Mouse (Mus musculus) stomach, embryonic 14.5 days (tissue): ENCODE results near the gene Rsg1. TPM values are rescaled to one million over a fixed set of nuclear protein-coding genes. Genes with fewer than 3 reads are reported as not detected.

Source experiments
- ATAC-seq: fragments of 200-750 bp; cut with Nextera tagmentation; 2 replicates; pipeline ENCODE4 v1.8.0; 2017; ENCODE audit warnings: low read depth, moderate TSS enrichment; ENCODE audit not compliant: insufficient number of reproducible peaks, insufficient read depth, low FRiP score
- H3K27ac ChIP-seq: fragments of 300-500 bp; sonication (generic); 2 replicates; pipeline ENCODE4 v1.5.1; 2014; ENCODE audit warnings: mild to moderate bottlenecking, low read length, moderate library complexity, mixed read lengths
- H3K27me3 ChIP-seq: fragments of 300-500 bp; sonication (generic); 2 replicates; pipeline ENCODE4 v1.6.1; 2014; ENCODE audit warnings: low read length, control low read depth, mixed read lengths; ENCODE audit not compliant: control insufficient read depth, insufficient read depth
- H3K36me3 ChIP-seq: fragments of 300-500 bp; sonication (generic); 2 replicates; pipeline ENCODE4 v1.6.1; 2014; ENCODE audit warnings: mild to moderate bottlenecking, control low read depth, low read length, moderate library complexity, mixed read lengths; ENCODE audit not compliant: control insufficient read depth, insufficient read depth
- H3K4me1 ChIP-seq: fragments of 300-500 bp; sonication (generic); 2 replicates; pipeline ENCODE4 v1.6.1; 2014; ENCODE audit warnings: low read length, control low read depth, mixed read lengths; ENCODE audit not compliant: control insufficient read depth, insufficient read depth
- H3K4me2 ChIP-seq: fragments of 300-500 bp; sonication (generic); replicated peaks from 2 replicates; pipeline ENCODE4 v1.6.1; 2014; ENCODE audit warnings: low read depth, low read length, control low read depth
- H3K4me3 ChIP-seq: fragments of 300-500 bp; sonication (generic); 2 replicates; pipeline ENCODE4 v1.5.1; 2014; ENCODE audit warnings: low read depth, low read length, control low read depth
- H3K9ac ChIP-seq: fragments of 300-500 bp; sonication (generic); replicated peaks from 2 replicates; pipeline ENCODE4 v1.6.1; 2014; ENCODE audit warnings: low read depth, mild to moderate bottlenecking, control low read depth, low read length, moderate library complexity, mixed read lengths
- H3K9me3 ChIP-seq: fragments of 300-500 bp; sonication (generic); 2 replicates; pipeline ENCODE4 v1.6.1; 2016; ENCODE audit warnings: low read depth, low read length, control low read depth; ENCODE audit not compliant: control insufficient read depth
- WGBS: fragments of 180-500 bp; shearing (Covaris S2); extraction: QIAGEN DNeasy Blood & Tissue Kit; methylation state at CpG from one replicate; pipeline ENCODE4 v1.1.7; 2014; 5-methylcytosine and 5-hydroxymethylcytosine counted together
- polyA plus RNA-seq: library from polyadenylated mRNA; unstranded; fragments of >200 nt; fragmentation: Nextera tagmentation; extraction: Ambion mirVana; gene quantifications from 2 replicates; pipeline ENCODE4 v1.2.1, GENCODE M21; 2014

The Rsg1 gene
- polyA plus RNA-seq, 1 experiment from 2014 or later = 6.5 TPM

DNA sequence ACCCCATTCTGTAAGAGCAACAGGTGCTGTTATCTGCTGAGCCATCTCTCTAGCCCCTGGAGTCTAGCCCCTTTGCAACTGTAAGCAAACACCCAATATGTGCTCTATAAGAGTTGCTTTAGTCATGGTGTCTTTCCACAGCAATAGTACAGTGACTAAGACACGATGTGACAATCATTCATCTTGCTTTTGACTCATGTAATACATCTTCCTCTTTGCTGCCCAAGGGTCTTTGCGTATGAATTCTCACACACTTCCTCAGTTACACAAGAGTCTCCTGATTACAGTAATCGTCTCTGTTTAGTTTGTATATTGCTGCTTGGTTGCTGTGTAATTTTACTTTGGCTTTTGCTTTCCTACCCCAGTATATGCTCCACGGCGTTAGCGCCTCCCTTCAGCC, 31.8 kb upstream of the Rsg1 start:
- ATAC-seq = no peak
- no peak overlapping the region for H3K9ac ChIP-seq
- H3K36me3 ChIP-seq = peaks cover 16% of the 10 kb centered on the region

GRCm38 (mm10) chr4:141183932-141184331, 29.8 kb upstream of the Rsg1 start:
- Histone ChIP-seq H3K4me3 (no peak overlapping the region), H3K4me2 (no peak overlapping the region), H3K9me3 (no peaks in the 10 kb centered on the region), H3K27me3 (no peaks in the 10 kb centered on the region), H3K27ac (no peak overlapping the region), H3K9ac (no peak overlapping the region), H3K36me3 (peaks cover 16% of the 10 kb centered on the region), H3K4me1 (peaks cover 4% of the 10 kb centered on the region; the same call in 1 of the 2 replicates)
- WGBS = 99% methylated on average over 2 of the region's 2 CpGs
- ATAC-seq = no peak

More for the DNA sequence above, 31.8 kb upstream of the Rsg1 start:
- no peak overlapping the region for H3K4me2 ChIP-seq
- H3K9me3 ChIP-seq = no peaks in the 10 kb centered on the region
- H3K4me1 ChIP-seq = peaks cover 4% of the 10 kb centered on the region; the same call in 1 of the 2 replicates
- no peak overlapping the region for H3K4me3 ChIP-seq
- H3K27me3 ChIP-seq = no peaks in the 10 kb centered on the region
- 93% methylated on average over 6 of the region's 6 CpGs for WGBS
- no peak overlapping the region for H3K27ac ChIP-seq

DNA sequence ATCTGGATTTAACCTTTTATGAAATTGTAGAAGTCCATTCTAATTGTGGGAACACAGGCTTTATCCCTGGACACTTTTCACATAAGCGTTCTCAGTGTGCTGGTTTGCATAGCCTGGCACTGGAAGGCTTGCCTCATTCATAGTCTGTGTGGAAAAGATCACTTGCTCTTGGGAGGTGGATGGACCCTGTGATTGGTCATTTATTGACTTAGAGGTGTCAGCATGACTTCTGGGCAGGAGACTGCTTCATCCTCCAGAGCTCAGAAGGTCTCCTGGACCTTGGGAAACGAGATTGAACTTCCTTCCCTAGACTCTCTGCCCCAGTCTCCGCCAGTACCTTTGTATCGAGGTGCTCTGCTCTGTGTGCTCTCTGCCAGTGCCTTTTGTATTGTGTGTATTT, 29.3 kb upstream of the Rsg1 start:
- Histone ChIP-seq H3K9ac (no peak overlapping the region), H3K9me3 (no peaks in the 10 kb centered on the region), H3K4me2 (no peak overlapping the region), H3K27me3 (no peaks in the 10 kb centered on the region), H3K4me1 (peaks cover 4% of the 10 kb centered on the region; the same call in 1 of the 2 replicates), H3K4me3 (no peak overlapping the region), H3K27ac (no peak overlapping the region), H3K36me3 (peaks cover 16% of the 10 kb centered on the region)
- no peak for ATAC-seq
- 93% methylated on average over 4 of the region's 4 CpGs for whole genome bisulfite sequencing

GRCm38 (mm10) chr4:141186923-141187836, 26.6 kb upstream of the Rsg1 start:
- Histone ChIP-seq H3K9ac (no peak overlapping the region), H3K36me3 (peaks cover 11% of the 10 kb centered on the region), H3K4me2 (no peak overlapping the region), H3K27ac (no peak overlapping the region; the same call in 1 of the 2 replicates), H3K4me3 (no peak overlapping the region), H3K4me1 (peaks cover 4% of the 10 kb centered on the region; the same call in 1 of the 2 replicates), H3K27me3 (no peaks in the 10 kb centered on the region), H3K9me3 (no peaks in the 10 kb centered on the region)
- 56% methylated on average over 9 of the region's 9 CpGs for WGBS
- ATAC-seq = no peak

GRCm38 (mm10) chr4:141191294-141191693, 22.5 kb upstream of the Rsg1 start:
- Histone ChIP-seq H3K9ac (no peak overlapping the region), H3K4me2 (no peak overlapping the region), H3K4me1 (no peaks in the 10 kb centered on the region; the same call in 1 of the 2 replicates), H3K4me3 (no peak overlapping the region), H3K9me3 (no peaks in the 10 kb centered on the region), H3K27ac (no peak overlapping the region), H3K27me3 (no peaks in the 10 kb centered on the region), H3K36me3 (peaks cover 21% of the 10 kb centered on the region)
- 90% methylated on average over 7 of the region's 7 CpGs for WGBS
- no peak for ATAC-seq

- Histone ChIP-seq H3K27me3 (no peaks in the 10 kb centered on the region), H3K4me1 (no peaks in the 10 kb centered on the region), H3K27ac (no peak overlapping the region), H3K9me3 (no peaks in the 10 kb centered on the region), H3K4me2 (no peak overlapping the region), H3K9ac (no peak overlapping the region), H3K36me3 (peaks cover 43% of the 10 kb centered on the region), H3K4me3 (no peak overlapping the region)
- no peak for ATAC-seq
- WGBS = 91% methylated on average over 6 of the region's 6 CpGs
Measured at GRCm38 (mm10) chr4:141194553-141194952, 19.2 kb upstream of the Rsg1 start.

GRCm38 (mm10) chr4:141196981-141197685, 16.6 kb upstream of the Rsg1 start:
- Histone ChIP-seq H3K4me2 (no peak overlapping the region), H3K9ac (no peak overlapping the region), H3K36me3 (peaks cover 55% of the 10 kb centered on the region), H3K4me3 (no peak overlapping the region), H3K9me3 (no peaks in the 10 kb centered on the region), H3K4me1 (no peaks in the 10 kb centered on the region), H3K27ac (no peak overlapping the region), H3K27me3 (no peaks in the 10 kb centered on the region)
- no peak for ATAC-seq
- WGBS = 93% methylated on average over 13 of the region's 13 CpGs

- Histone ChIP-seq H3K9ac (no peak overlapping the region), H3K36me3 (peaks cover 55% of the 10 kb centered on the region), H3K4me3 (no peak overlapping the region), H3K27ac (no peak overlapping the region), H3K4me1 (no peaks in the 10 kb centered on the region), H3K4me2 (no peak overlapping the region), H3K9me3 (no peaks in the 10 kb centered on the region), H3K27me3 (no peaks in the 10 kb centered on the region)
- 89% methylated on average over 13 of the region's 13 CpGs for WGBS
- no peak for ATAC-seq
Measured at GRCm38 (mm10) chr4:141197686-141198035, 16.1 kb upstream of the Rsg1 start.
